Mouse (Mus musculus): ENCODE results near the gene Spire2. TPM values are rescaled to one million over a fixed set of nuclear protein-coding genes. Genes with fewer than 3 reads are reported as not detected.

Spire2 gene
- polyA plus RNA-seq, 1 experiment: 47.0 TPM

GRCm38 (mm10) chr8:123317781-123318466 lies 14.6 kb upstream of the Spire2 start:
- DNase-seq (ENCODE audit: low read depth): no peak
- TF ChIP-seq POLR2A (IDR thresholded peaks at IDR 0.05; ENCODE audit: borderline replicate concordance, extremely low read depth, insufficient read depth, insufficient read length, poor library complexity, severe bottlenecking) (no peak), CTCF (IDR thresholded peaks at IDR 0.05; ENCODE audit: borderline replicate concordance, extremely low read depth, insufficient read depth, insufficient read length) (no peak)

GRCm38 (mm10) chr8:123318467-123318911 lies 14.0 kb upstream of the Spire2 start, which contains the start of gene Fanca:
Gene Fanca, minus strand, starts transcription at chr8:123318576.
- TF ChIP-seq POLR2A (IDR thresholded peaks at IDR 0.05; ENCODE audit: borderline replicate concordance, extremely low read depth, insufficient read depth, insufficient read length, poor library complexity, severe bottlenecking) (peak; percentile 55; the same call in 1 of the 2 replicates), CTCF (IDR thresholded peaks at IDR 0.05; ENCODE audit: borderline replicate concordance, extremely low read depth, insufficient read depth, insufficient read length) (peak; percentile 50; the same call in 1 of the 2 replicates)
- peak; percentile 97 for DNase-seq (ENCODE audit: low read depth)

GRCm38 (mm10) chr8:123319522-123320164 lies 12.9 kb upstream of the Spire2 start:
- TF ChIP-seq CTCF (IDR thresholded peaks at IDR 0.05; ENCODE audit: borderline replicate concordance, extremely low read depth, insufficient read depth, insufficient read length) (peak; percentile 66; the same call in 1 of the 2 replicates), POLR2A (IDR thresholded peaks at IDR 0.05; ENCODE audit: borderline replicate concordance, extremely low read depth, insufficient read depth, insufficient read length, poor library complexity, severe bottlenecking) (no peak)
- peak; percentile 80 for DNase-seq (ENCODE audit: low read depth)

- no peak for TF ChIP-seq POLR2A (IDR thresholded peaks at IDR 0.05; ENCODE audit: borderline replicate concordance, extremely low read depth, insufficient read depth, insufficient read length, poor library complexity, severe bottlenecking)
- TF ChIP-seq CTCF (IDR thresholded peaks at IDR 0.05; ENCODE audit: borderline replicate concordance, extremely low read depth, insufficient read depth, insufficient read length): no peak
- no peak for DNase-seq (ENCODE audit: low read depth)
Observed at GRCm38 (mm10) chr8:123328552-123328951, 4.0 kb upstream of the Spire2 start.

GRCm38 (mm10) chr8:123329350-123329749 lies 3.2 kb upstream of the Spire2 start:
- DNase-seq (ENCODE audit: low read depth): no peak
- TF ChIP-seq CTCF (IDR thresholded peaks at IDR 0.05; ENCODE audit: borderline replicate concordance, extremely low read depth, insufficient read depth, insufficient read length) (no peak), POLR2A (IDR thresholded peaks at IDR 0.05; ENCODE audit: borderline replicate concordance, extremely low read depth, insufficient read depth, insufficient read length, poor library complexity, severe bottlenecking) (no peak)

GRCm38 (mm10) chr8:123329961-123330360 lies 2.6 kb upstream of the Spire2 start:
- DNase-seq (ENCODE audit: low read depth): no peak
- TF ChIP-seq CTCF (IDR thresholded peaks at IDR 0.05; ENCODE audit: borderline replicate concordance, extremely low read depth, insufficient read depth, insufficient read length) (no peak), POLR2A (IDR thresholded peaks at IDR 0.05; ENCODE audit: borderline replicate concordance, extremely low read depth, insufficient read depth, insufficient read length, poor library complexity, severe bottlenecking) (no peak)

GRCm38 (mm10) chr8:123330701-123331100 lies 1.8 kb upstream of the Spire2 start:
- no peak for TF ChIP-seq POLR2A (IDR thresholded peaks at IDR 0.05; ENCODE audit: borderline replicate concordance, extremely low read depth, insufficient read depth, insufficient read length, poor library complexity, severe bottlenecking)
- no peak for TF ChIP-seq CTCF (IDR thresholded peaks at IDR 0.05; ENCODE audit: borderline replicate concordance, extremely low read depth, insufficient read depth, insufficient read length)
- no peak for DNase-seq (ENCODE audit: low read depth)

GRCm38 (mm10) chr8:123331301-123331700 lies 1.2 kb upstream of the Spire2 start:
- TF ChIP-seq POLR2A (IDR thresholded peaks at IDR 0.05; ENCODE audit: borderline replicate concordance, extremely low read depth, insufficient read depth, insufficient read length, poor library complexity, severe bottlenecking): no peak
- TF ChIP-seq CTCF (IDR thresholded peaks at IDR 0.05; ENCODE audit: borderline replicate concordance, extremely low read depth, insufficient read depth, insufficient read length): no peak
- no peak for DNase-seq (ENCODE audit: low read depth)

GRCm38 (mm10) chr8:123331810-123332209 lies 703 bp upstream of the Spire2 start:
- DNase-seq (ENCODE audit: low read depth): no peak
- TF ChIP-seq CTCF (IDR thresholded peaks at IDR 0.05; ENCODE audit: borderline replicate concordance, extremely low read depth, insufficient read depth, insufficient read length) (no peak), POLR2A (IDR thresholded peaks at IDR 0.05; ENCODE audit: borderline replicate concordance, extremely low read depth, insufficient read depth, insufficient read length, poor library complexity, severe bottlenecking) (no peak)

- peak; percentile 54 for DNase-seq (ENCODE audit: low read depth)
Observed at GRCm38 (mm10) chr8:123333091-123333587, 626 bp downstream of the Spire2 start.

GRCm38 (mm10) chr8:123333864-123334263 lies 1.4 kb downstream of the Spire2 start:
- TF ChIP-seq CTCF (IDR thresholded peaks at IDR 0.05; ENCODE audit: borderline replicate concordance, extremely low read depth, insufficient read depth, insufficient read length) (no peak), POLR2A (IDR thresholded peaks at IDR 0.05; ENCODE audit: borderline replicate concordance, extremely low read depth, insufficient read depth, insufficient read length, poor library complexity, severe bottlenecking) (no peak)
- DNase-seq (ENCODE audit: low read depth): peak; percentile 68

More at GRCm38 (mm10) chr8:123333091-123333587, 626 bp downstream of the Spire2 start:
- TF ChIP-seq CTCF (IDR thresholded peaks at IDR 0.05; ENCODE audit: borderline replicate concordance, extremely low read depth, insufficient read depth, insufficient read length): no peak
- TF ChIP-seq POLR2A (IDR thresholded peaks at IDR 0.05; ENCODE audit: borderline replicate concordance, extremely low read depth, insufficient read depth, insufficient read length, poor library complexity, severe bottlenecking): no peak

Data from brain, embryonic 14.5 days (tissue).